Mouse (Mus musculus): Measurements from ENCODE around the gene Poldip2. TPM values are rescaled to one million over a fixed set of nuclear protein-coding genes. Genes with fewer than 3 reads are reported as not detected.

Poldip2 gene
- total RNA-seq, 2 experiments from 2014 or later: 118 to 120 TPM

- peak in 1 of 2 experiments; percentile 39 for DNase-seq (ENCODE audit: low spot score in 2 of 2)
Measured at GRCm38 (mm10) chr11:78536690-78537084, 24.7 kb downstream of the Poldip2 start.

GRCm38 (mm10) chr11:78540358-78540757 is 28.4 kb downstream of the Poldip2 start:
- DNase-seq (ENCODE audit: low spot score in 2 of 2): no peak

DNA sequence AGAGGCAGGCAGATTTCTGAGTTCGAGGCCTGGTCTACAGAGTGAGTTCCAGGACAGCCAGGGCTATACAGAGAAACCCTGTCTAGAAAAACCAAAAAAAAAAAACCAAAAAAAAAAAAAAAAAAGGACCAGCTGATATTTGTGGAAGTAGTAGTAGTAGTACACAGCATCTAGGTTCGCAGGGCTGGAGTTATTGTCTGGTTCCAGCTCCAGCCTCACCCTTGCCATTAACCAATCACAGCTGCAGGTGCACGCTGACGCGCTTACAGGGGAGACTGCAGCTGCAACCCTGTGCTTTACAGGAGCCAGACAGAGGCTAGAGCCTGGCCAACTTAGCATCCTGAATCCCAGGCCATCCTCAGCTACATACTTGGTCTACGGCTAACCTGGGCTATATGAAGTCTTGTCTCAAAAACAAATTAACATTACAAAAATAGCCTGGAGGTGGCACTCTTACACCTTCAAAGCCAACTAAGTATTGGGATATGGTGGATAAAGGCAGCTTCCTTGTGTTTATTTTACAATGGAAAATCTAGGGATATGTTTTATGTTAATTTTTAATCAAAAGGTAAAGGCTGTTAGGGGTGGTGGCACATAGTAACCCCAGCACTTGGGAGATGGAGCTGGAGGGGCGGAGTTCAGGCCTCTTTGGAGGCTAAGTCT is 32.6 kb downstream of the Poldip2 start:
- DNase-seq (ENCODE audit: low spot score in 2 of 2): no peak

GRCm38 (mm10) chr11:78545181-78545580 is 33.2 kb downstream of the Poldip2 start:
- DNase-seq (ENCODE audit: low spot score in 2 of 2): no peak

DNA sequence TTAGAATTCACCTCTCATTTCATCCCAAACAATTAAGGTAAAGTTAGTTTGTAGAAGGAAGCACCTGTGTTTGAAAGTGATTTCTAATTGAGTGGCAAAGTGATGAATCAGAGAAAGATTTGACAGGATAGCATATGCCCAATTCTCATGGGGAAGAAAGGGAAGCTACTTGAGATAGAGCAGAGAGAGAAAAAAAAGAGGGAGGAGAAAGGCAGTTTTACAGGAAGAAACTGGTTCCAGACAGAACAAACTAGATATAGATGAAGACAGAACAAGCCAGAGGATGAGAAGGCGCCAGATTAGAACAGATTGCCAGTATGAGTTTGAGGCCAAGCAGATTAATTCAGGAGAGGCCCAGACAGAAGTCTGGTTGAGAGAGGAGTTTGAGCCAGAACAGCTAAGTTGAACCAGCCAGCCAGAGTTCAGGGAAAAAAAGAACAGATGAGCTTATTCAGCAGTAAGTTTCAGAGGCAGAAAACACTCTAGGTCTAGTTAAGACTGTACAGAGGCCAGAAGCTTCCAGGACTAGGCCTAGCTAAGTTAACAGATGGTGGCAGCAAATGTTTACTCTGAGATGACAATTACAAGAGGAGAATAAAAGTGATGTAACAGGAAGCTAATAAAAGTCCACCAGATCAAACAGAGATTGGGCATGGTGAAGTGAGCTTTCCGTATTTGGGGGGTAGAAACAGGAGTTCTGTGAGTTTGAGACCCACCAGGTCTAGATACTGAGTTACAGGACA is 35.9 kb downstream of the Poldip2 start:
- DNase-seq (ENCODE audit: low spot score in 2 of 2): no peak

DNA sequence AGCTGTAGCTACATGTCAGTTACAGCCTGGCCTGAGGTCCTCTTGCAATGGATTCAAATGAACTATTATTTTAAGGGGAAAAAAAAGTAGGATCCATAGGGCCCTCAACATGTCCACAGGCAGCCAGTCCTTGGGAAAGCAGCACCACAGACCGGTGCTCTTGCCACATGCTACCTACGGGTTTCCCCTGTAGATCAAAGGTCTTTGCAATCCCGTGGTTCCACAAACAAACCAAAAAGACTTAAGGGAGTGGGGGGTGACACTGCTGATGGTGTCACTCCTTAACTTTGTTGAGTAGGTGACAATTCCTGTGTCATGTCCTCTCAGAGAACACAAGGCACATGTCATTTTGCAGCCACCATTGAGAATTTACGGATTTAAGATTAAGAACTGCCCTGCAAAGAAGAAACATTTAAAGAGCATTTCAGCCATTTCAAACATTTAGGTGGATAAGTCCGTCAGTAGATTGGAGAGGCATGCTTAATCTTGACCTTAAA is 37.5 kb downstream of the Poldip2 start:
- no peak for DNase-seq (ENCODE audit: low spot score in 2 of 2)

DNA sequence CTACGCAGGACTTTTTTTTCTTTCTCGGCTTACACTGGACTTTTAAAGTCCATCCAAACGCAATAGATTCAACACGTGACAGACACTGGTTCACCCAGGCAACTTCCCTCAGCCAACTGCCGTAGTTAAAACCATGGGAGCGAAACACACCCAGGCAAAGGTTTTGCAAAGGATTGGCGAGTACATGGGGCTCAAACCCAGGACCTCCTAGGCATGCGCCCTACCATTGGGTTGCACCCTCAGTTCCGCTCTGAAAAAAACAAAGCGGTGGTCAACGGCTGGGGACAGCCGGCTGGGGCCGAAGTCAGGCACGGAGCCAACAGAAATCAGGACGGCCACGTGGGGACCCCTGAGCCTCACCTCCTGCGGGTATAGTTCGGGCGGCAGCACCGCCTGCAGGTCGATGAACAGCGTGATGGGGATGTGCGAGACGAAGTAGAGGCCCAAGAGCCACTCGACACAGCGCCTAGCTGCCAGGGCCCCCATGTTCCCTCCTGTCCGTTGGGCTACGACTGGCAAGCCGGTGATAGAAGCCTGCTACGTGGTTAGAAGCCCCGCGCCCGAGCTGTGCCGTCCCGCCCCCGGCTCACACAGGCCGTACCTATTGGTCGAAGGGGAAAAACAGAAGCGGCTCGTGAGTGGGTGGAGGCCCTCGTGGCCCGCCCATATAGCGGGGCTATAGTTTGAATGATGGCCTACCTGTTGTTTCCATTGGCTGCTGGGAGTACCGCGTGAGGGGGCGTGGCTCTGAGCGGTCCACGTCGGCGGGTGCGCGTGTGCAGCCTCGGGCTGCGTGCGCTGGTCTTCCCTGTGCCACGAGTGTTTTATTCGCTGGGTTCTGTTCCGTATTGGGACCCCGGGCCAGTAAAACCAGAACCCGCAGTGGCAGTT is 38.4 kb downstream of the Poldip2 start, which contains the start of gene Tmem97:
Tmem97 (minus strand) TSS at position 610 of the 891 bp plus-strand sequence.
- peak; percentile 92 to 98 for DNase-seq (ENCODE audit: low spot score in 2 of 2)

- DNase-seq (ENCODE audit: low spot score in 2 of 2): no peak
Measured at GRCm38 (mm10) chr11:78551059-78551398, 39.0 kb downstream of the Poldip2 start.

- DNase-seq (ENCODE audit: low spot score in 2 of 2): no peak
Measured at GRCm38 (mm10) chr11:78555623-78556022, 43.6 kb downstream of the Poldip2 start.

DNA sequence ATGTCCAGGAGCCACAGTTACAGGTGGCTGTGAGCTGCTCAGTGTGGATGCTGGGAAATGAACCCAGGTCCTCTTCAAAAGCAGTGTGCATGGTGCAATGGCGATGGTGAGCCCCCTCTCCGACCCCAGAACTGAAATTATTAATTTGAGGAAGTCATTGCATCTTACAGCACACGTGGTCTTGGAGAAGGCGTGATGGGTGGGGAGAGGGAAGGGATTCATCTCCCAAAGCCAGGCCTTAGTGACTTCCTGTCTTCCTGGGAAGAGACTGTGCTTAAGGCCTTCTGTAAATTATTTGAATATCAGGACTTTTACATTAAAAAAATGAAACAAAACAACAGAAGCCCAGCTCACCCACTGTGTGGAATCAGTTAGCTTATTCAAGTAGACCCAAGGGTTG is 44.1 kb downstream of the Poldip2 start:
- DNase-seq (ENCODE audit: low spot score in 2 of 2): no peak

DNA sequence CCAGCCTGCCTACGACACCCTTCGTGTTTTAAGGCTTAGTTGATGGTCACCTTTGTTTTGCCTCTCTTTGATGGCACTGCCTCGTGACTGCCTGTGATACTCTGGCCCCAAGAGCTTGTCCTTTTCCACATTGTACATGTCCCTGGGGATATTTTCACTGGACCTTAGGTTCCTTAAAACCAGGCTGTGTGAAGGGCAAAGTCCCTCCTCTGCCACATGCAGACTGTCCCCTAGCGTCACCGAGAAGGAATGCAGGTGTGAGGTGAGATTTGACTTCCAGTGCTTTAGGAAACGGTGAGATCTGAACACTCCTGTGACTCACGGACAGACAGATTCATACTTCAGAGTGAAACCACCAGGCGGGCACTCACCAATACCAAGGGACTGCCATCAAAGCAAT is 45.2 kb downstream of the Poldip2 start:
- no peak for DNase-seq (ENCODE audit: low spot score in 2 of 2)

- DNase-seq (ENCODE audit: low spot score in 2 of 2): peak; percentile 69 to 84
Measured at GRCm38 (mm10) chr11:78560447-78560846, 48.5 kb downstream of the Poldip2 start.

GRCm38 (mm10) chr11:78566775-78567174 is 54.8 kb downstream of the Poldip2 start:
- DNase-seq (ENCODE audit: low spot score in 2 of 2): no peak

DNA sequence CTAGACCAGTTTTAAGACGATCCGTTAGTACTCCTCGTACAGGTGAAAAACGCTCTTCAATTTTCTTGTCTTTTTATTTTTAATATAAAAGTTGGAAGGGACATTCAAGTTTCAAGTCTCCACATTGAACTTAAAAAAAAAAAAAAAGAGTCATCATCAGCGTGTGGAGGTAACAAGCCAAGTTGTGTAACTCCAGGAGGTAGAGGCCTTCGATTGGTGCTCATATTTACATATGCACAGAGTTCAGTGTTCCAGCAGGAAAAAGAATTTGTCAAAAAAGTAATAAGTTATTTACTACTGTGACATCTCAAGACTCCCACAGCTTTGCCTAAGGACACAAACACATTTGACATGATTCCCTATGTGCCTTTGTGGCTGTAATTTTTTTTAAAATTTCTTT is 55.6 kb downstream of the Poldip2 start:
- no peak for DNase-seq (ENCODE audit: low spot score in 2 of 2)

GRCm38 (mm10) chr11:78568827-78569226 is 56.8 kb downstream of the Poldip2 start:
- DNase-seq (ENCODE audit: low spot score in 2 of 2): no peak

DNA sequence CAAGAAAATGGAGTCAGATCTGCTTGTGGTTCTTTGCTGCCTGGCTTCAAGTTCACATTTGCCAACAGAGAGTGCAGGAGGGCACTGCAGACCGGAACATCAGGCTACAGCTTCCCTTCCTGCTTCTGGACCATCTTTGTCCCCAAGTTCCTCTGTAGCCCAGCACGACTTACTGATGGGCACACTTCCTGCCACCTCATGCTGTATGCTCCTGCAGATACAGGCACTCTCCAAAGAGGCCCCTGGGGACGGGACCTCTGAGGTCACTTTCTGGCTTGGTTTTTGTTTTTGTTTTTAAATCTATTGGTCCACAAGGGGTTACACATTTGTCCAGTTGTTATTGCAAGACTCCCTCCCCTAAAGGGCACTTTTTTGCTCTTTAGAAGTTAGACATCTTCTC is 57.8 kb downstream of the Poldip2 start:
- no peak for DNase-seq (ENCODE audit: low spot score in 2 of 2)

DNA sequence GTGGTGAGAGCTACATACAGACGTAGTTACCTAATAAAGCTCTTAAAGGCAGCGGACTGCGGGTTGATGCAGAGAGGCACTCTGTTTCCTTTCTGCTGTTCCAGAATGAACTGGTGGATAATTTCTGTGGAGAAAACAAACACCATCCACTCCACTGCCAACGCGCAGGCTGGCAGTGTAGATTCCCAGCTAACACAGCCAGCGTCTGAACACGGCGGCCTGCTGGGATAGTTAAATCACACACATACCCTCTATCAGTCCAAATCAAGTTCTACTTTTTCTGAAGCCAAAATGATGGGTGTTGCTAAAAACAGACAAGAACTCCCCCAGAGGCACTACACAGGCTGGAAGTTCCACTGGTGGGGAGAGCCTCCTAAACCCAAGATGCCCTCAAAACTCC is 59.4 kb downstream of the Poldip2 start:
- DNase-seq (ENCODE audit: low spot score in 2 of 2): peak; percentile 46 to 65

DNA sequence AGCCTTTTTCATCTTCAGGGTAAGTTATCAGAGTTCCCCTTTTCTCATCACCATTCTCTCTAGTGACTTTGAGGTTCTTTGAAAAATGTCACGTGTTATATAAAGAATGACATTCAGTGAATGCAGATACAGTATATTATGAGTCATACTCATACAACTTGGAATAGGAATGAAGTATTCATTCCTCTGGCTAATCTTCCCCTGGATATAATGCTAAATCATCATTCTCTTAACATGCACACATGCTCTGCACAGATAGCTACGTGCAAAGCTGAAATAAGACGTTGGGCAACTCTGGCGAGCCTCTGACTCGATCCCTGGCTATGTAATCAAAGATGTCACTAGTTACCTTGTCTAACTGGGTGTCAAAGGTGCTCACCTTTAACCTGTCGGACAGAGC is 59.9 kb downstream of the Poldip2 start:
- DNase-seq (ENCODE audit: low spot score in 2 of 2): no peak
